Mouse (Mus musculus) MEL (cell line): ENCODE data around the gene Cd248.
A peak's percentile ranks its signal among the peaks of the same experiment; 100 is the strongest.

Experiments
- BHLHE40 ChIP-seq: IDR thresholded peaks from 2 replicates; pipeline ENCODE4 v1.6.1; 2012; ENCODE audit warnings: low read depth, mild to moderate bottlenecking, inconsistent platforms, low read length, improper control_type of control experiment, borderline replicate concordance
- EP300 ChIP-seq, 2 experiments: IDR thresholded peaks; 2 replicates each; pipeline ENCODE4 v1.6.1; 2011; ENCODE audit warnings: improper control_type of control experiment in 2 of 2, low read length in 2 of 2, low read depth in 1 of 2, mild to moderate bottlenecking in 1 of 2
- HCFC1 ChIP-seq: IDR thresholded peaks from 2 replicates; pipeline ENCODE4 v1.6.1; 2012; ENCODE audit warnings: low read depth, mild to moderate bottlenecking, inconsistent platforms, low read length, improper control_type of control experiment, moderate library complexity
- POLR2A ChIP-seq, 2 experiments: IDR thresholded peaks; 2 replicates each; pipeline ENCODE4 v1.6.1; 2011 to 2012; ENCODE audit warnings: low read length in 2 of 2, mild to moderate bottlenecking in 2 of 2, control low read depth in 1 of 2, improper control_type of control experiment in 1 of 2, low read depth in 1 of 2, moderate library complexity in 1 of 2; ENCODE audit not compliant: control insufficient read depth in 1 of 2, insufficient read depth in 1 of 2, poor library complexity in 1 of 2
- RAD21 ChIP-seq: IDR thresholded peaks from 2 replicates; pipeline ENCODE4 v1.6.1; 2011; ENCODE audit warnings: mild to moderate bottlenecking, low read depth, low read length, improper control_type of control experiment
- ZNF384 ChIP-seq: IDR thresholded peaks from 2 replicates; pipeline ENCODE4 v1.6.1; 2012; ENCODE audit warnings: low read depth, mild to moderate bottlenecking, inconsistent platforms, low read length, improper control_type of control experiment

- TF ChIP-seq RAD21, result no peak
- peak; percentile 48 to 56; a peak in 3 of 4 replicates for TF ChIP-seq POLR2A (IDR thresholded peaks at IDR 0.05; ENCODE audit: control insufficient read depth in 1 of 2, insufficient read depth in 1 of 2, low read depth in 1 of 2, low read length in 2 of 2, poor library complexity in 1 of 2)
- TF ChIP-seq BHLHE40, result no peak
- TF ChIP-seq ZNF384, result no peak
- TF ChIP-seq HCFC1, result peak; percentile 64; the same call in 1 of the 2 replicates
- TF ChIP-seq EP300 (IDR thresholded peaks at IDR 0.05; ENCODE audit: low read depth in 1 of 2, low read length in 2 of 2), result no peak
These were observed 29.1 kb upstream of the Cd248 start, which contains the start of the genes B4gat1 and AC124502.3 for GRCm38 (mm10) chr19:5038709-5039156.
